Mouse (Mus musculus): ENCODE results near the gene Ppt2.

DNA sequence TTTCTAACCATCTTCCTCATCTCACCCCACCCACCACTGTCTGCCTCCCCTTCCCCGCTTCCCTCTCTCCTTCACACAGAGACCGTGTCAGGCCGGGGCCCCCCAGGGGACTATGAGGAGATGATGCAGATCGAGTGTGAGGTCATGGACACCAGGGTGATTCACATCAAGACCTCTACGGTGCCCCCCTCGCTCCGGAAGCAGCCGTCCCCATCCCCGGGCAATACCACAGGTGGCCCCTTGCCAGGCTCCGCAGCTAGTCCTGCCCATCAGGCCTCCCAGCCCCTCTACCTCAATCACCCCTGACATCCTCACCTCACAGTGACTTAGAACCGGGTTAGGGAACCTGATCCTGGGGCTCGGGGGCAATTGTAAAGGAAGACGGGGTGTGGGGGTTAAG is 26.1 kb upstream of the Ppt2 start:
- TF ChIP-seq POLR2A (IDR thresholded peaks at IDR 0.05; ENCODE audit: borderline replicate concordance, control insufficient read depth, low read depth, low read length) (no peak; the same call in 1 of the 2 replicates), CTCF (IDR thresholded peaks at IDR 0.05; ENCODE audit: control insufficient read depth, insufficient read depth, low read length) (no peak)

Data from bone marrow, adult 2 months (tissue).